Mouse (Mus musculus): ENCODE measurements around the gene Mrtfa.

GRCm38 (mm10) chr15:80979611-80980010 lies 210.9 kb downstream of the Mrtfa start:
- TF ChIP-seq CTCF (IDR thresholded peaks at IDR 0.05; ENCODE audit: low read depth, low read length), result no peak
- no peak for TF ChIP-seq GATA1 (IDR thresholded peaks at IDR 0.05; ENCODE audit: borderline replicate concordance, low read length)
- no peak for TF ChIP-seq TAL1 (conservative IDR thresholded peaks at IDR 0.05; ENCODE audit: low read depth, low read length)
- no peak for TF ChIP-seq POLR2AphosphoS5 (IDR thresholded peaks at IDR 0.05; ENCODE audit: insufficient replicate concordance, low read depth, low read length)
- TF ChIP-seq GATA2 (IDR thresholded peaks at IDR 0.05; ENCODE audit: borderline replicate concordance, low read depth, low read length), result no peak

Measured in G1E (cell line).